Mouse (Mus musculus): ENCODE results near the gene Galk1.

The Galk1 gene

DNA sequence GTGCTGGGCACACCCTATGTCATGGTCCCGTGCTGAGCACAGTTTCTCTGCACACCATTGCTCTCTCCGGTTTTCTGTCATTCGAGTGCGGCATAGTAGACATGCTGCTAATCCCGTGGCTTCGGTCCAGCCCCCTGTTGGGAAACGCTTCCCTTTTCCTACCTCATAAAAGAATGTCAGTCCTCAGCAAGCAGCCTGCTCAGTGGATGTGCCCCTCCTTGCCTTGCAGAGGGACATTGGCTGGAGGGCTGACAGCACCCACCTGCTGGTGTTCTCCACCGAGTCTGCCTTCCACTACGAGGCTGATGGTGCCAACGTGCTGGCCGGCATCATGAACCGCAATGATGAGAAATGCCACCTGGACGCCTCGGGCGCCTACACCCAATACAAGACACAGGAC, 30.0 kb downstream of the Galk1 start:
- no peak for DNase-seq (ENCODE audit: low read depth, low spot score)

DNA sequence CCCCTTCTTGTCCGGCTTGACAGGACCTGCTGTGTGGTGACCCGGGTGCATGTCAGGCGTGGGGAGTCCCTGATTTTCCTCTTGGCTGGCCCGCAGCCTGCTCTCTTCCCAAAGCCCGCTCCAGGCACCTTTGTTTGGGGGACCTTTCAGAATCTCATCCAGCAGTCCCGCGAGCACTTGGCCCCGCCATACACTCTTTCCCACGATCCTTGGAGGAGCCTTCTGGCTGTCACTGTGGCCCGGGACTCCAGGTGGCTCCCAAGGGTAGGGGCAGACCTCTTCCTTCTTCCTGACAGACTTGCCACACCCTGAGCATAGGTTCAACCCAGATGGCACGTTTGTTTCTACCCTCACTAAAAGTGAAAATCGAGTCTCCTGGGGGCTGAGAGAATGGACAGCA, 37.0 kb downstream of the Galk1 start:
- no peak for DNase-seq (ENCODE audit: low read depth, low spot score)

DNA sequence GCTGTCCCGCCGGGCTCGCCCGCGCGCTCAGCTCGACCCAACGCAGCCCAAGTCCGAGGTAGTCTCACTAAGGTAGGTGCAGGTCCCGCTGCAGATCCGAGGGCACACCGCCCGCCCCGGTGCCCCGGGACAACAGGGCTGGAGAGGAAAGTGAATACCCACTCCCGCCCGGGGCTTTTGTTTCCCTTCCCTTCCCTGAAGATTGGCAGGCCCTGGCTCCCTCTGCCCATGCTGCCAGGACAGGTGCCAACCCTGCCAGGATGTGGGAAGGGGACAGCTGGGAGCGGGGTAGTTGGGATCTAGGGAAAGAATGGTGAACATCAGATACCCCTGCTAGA, 37.5 kb downstream of the Galk1 start:
- no peak for DNase-seq (ENCODE audit: low read depth, low spot score)

DNA sequence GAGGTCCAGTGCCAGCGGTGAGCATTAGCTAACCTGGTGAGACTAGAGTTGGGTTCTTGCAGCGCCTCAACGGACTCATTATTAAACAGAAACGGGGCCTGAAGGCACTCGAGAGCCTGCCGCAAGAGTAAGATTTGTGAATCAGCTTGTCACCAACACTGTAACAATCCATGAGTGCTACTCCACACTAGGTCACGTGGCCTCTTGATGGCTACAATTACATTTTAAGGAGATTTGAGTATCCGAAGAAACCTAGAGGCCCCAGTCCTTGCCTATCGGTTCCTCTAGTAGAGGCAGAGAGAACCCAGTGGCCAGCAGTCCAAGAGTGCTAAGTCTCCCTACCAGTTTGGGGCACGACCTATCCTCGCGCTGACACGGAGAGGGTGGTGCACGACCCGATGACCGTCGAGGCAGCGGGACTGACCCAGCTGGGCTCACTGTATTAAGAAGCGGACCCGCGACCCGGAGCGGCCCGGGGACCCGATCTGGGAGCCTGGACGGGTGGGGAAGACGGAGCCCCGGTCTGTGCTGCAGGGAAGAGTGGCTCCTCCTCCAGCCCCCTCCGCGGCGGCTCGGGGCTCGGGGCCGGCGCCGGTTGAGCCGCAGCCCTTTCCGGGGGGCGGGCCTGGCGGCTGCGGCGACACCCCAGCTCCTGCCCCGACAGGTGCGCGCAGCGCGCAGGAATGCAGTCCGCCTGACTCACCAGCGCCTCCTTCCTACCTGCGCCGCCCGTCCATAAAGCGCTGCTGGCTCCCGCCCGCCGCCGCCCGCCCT, 38.0 kb downstream of the Galk1 start, which contains the start of gene Itgb4:
Itgb4 (plus strand) TSS at position 401 of the 774 bp plus-strand sequence.
- no peak for DNase-seq (ENCODE audit: low read depth, low spot score)

DNA sequence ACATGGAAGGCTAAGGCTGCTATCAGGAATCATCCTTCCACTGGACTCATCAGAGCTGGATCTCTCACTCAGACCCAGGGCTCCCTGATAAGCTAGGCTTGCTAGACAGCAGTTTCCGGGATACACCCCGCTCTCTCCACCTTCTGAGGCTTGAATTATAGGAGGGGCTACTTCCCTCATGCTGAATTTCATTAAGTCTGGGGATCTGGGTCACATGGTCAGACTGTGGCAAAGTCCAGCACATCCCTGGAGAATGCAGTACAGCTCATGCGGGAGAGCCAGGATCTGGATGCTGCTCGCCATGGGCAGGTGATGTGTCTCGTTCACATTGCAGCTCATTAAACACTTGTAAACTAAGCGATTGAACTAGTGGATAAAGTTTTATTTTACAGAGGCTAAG, 41.5 kb downstream of the Galk1 start:
- no peak for DNase-seq (ENCODE audit: low read depth, low spot score)

DNA sequence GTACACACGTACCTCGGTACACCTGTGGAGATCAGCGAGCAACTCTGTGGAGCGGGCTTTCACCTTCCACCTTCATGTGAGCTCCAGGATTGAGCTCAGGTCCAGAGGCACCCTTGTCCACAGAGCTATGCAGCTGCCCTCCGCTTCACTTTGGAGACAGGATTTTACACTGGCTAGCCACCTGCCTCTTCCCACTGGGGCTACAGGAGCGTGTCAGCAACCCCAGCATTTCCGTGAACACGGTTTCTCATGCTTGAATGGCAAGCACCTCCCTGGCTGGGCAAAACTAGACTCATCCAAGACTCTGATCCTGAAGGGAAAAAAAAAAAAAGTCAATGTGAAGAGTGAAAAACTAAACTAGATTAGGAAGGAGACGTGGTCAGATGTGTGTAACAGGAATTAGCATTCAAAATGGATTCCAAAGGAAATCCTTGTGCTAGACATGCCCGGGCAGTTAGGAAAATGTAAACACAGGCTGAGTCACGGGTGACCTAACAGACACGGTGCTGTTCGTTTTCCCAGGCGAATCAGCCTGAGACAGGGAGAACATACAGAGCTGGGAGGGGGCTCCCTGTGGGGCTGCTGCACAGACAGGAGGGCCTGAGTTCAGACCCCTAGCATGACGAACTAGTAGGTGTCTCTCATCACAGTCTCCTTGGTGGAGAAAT, 42.4 kb downstream of the Galk1 start:
- DNase-seq (ENCODE audit: low read depth, low spot score): no peak

DNA sequence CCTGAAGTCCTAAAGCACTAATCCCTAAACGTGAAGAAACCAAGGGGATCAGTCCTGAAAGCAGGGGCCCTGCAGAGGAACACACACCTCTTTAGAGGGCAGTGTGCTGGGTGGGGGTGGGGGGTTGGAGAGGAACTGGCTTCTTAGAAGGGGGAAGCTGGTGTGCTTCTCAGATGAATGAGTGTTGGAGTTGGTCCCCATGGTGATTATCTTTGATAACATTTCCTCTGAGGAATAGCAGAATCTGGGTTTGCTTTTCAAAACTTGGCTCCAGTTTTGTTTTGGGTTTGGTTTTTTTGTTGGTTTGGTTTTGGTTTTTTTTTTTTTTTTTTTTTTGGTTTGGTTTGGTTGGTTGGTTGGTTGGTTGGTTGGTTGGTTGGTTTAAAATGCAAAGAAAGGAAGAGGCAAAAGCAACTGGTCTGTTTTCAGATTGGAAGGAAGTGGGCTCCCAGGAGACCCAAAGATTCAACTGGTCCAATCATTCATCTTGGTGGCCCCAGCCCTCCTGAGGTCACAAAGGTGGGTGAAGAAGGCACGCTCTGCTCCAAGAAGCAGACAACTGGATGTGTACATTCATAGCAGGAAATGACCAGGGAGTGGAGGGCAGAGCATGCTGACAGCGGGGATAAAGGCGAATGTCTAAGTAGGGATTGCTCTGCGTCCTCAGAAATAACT, 43.7 kb downstream of the Galk1 start:
- DNase-seq (ENCODE audit: low read depth, low spot score): no peak

DNA sequence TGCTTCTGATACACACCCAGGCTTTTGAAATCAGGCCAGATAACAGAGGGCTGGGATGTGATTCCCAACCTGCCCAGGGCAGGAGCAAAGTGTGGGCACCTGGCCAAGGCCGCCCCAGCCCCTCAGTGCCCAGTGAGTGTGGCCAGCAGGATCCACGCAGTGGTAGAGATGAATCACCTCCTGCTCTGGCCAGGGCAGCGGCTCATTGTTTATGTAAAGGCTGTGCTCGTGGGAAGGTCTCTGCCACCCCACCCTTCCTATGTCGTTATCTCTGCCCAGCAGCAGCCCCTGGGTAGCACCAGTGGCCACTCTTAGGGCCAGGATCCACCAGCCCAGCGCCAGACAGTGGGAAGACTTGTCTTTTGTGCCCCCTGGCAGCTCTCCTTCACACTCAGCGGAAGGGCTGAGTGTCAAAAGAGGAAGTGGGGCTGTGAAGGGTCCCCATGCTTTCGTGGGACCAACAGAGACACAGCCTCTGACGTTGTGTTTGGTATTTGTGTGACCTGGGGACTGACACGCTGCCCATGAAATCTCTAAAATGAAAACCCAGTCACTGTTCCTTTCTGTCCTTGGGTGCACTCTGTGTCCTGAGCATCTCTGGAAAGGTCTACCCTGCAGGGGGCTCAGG, 47.4 kb downstream of the Galk1 start:
- DNase-seq (ENCODE audit: low read depth, low spot score): no peak

DNA sequence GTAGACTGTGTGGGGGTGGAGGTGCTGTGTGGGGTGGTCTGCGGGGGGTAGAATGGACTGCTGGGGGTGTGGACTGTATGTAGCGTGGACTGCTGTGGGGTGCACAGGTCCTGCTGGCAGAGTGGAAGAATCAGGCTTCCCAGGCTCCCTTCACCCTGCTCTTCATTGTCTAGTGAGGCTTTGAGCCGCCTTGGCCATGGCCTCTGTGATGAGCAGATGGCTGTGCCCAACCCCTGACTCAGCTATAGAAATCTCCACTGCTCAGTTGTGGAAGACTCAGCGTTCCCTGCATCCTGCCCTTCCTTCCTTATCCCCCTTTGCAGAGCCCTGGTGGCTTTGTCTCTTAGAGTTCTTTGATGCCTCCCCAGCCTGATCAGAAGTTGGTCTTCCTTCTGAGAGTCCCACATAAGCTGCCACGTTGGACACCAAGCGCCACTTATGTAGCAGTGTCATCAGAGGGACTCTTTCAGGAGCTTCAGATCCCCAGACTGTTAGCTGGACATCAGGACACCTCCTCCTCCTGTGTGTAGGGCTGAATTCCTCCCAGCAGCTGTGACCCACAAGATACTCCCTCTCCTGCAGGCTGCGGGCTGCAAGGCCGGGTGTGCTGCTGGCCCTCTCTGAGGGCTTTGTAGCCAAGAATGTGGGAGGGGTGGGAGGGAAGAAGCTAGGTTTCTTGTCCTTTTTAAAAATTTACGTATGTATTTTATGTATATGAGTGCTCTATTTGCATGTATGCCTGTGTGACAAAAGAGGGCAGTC, 49.7 kb downstream of the Galk1 start:
- DNase-seq (ENCODE audit: low read depth, low spot score): no peak

DNA sequence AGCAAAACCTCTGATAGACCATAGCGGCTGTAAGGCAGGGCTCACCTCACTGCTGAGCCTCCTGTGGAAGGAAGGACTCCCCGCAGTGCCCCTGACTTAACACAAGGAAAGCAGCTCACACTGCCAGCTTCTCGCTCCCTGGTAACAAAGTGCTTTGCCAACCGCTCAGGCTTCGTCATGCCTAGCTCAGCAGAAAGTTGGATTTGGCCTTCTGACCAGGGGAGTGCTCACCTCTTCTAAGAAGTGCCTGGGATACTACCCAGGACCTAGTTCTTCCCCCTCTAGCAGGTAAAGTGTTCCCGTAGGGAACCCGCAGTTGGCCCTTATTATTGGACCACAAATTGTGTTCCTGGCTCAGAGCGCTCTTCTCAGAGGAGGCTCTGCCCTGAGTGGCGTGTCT, 53.5 kb downstream of the Galk1 start:
- no peak for DNase-seq (ENCODE audit: low read depth, low spot score)
